Mouse (Mus musculus): ENCODE data around the gene 0610040J01Rik.
A peak's percentile ranks its signal among the peaks of the same experiment; 100 is the strongest.

Gene 0610040J01Rik

DNA sequence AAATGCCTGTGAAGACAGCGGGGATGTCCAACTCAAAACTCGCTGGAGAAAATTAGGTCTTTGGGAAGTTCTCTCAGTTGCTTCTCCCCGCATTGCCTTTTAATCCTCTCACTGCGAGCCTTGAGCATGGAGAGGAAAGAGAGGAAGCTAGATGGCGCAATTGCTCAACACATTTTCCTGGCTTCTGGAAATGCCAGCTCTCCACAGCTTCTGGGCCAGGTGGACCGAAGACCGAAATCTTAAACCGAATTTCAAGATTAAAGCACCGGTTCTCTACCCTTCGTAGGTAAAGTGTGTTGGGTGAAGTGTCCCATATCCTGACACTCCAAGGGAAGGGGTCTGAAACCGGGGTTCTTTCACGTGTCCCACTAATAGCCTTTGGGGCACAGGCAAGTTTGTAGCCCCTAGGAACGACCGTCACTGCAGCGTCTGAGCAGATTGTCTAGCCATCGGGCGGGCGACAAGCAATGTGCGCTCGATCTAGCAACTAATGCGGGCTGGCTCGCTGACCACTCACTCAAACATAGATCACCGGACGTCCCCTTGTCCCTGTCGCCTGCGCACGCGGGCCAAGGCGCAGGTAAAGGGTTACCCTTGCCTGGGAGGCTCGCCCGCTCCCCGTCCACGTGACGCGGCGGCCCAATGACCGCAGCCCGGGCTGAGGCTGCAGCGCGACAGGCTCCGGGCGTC lies at the start of gene 0610040J01Rik:
Gene 0610040J01Rik, plus strand, starts transcription at position 545 of the 690 bp plus-strand sequence.
- peak; percentile 56 for ATAC-seq (ENCODE audit: insufficient number of reproducible peaks, low FRiP score, low TSS enrichment)

DNA sequence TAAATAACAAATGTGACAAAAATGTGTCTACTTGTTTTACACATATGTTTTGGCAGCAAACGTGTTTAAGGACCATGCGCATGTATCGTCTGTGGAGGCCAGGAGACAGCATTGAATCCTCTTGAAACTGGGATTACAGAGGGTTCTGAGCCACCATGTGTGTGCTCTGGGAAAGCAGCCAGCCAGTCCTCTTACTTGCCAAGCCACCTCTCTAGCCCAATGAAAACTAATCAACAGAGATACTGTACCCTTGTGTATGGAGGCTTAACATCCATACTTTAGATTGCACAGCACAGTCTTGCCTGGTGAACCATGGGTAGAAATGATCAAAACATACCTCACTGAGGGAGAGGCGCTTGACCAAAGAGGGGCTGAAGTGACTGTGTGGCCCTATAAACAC lies 46.3 kb upstream of the 0610040J01Rik start:
- ATAC-seq (ENCODE audit: insufficient number of reproducible peaks, low FRiP score, low TSS enrichment): no peak

DNA sequence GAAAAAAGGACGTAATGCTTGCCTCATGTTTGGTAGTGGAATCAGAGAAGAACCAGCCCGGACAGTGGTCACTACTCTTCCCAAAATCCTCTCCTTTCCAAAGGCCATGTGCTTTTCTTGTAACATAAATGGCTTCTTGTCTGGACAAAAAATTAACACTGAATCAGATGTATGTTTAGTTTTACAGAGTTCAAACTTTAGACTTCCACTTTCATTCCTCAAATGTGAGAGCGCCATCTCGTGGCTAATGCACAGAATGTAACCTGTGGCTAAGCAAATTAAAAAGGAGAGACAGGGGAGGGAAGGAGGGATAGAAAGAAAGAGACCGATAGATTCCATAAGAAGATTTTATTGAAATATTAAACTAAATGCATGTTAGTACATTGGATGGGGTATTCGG lies 45.4 kb upstream of the 0610040J01Rik start:
- ATAC-seq (ENCODE audit: insufficient number of reproducible peaks, low FRiP score, low TSS enrichment): no peak

DNA sequence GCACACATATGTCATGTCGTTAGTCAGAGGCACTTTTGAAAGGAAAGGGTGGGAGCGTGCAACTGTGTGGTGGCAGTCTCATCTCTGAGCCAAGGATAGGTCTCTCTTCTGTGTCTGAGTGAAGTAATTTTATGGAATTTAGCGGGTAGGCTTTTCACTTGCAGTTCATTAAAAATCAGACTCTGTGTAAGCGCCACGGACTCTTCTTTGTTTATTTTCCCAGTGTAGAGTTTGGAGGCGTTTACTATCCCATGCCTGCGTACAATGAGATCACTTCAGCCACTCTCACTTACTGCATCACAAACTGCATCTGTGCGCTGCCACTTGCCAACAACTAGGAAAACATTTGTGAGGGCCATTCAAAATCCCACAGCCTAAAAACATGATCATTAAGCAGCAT lies 44.7 kb upstream of the 0610040J01Rik start:
- ATAC-seq (ENCODE audit: insufficient number of reproducible peaks, low FRiP score, low TSS enrichment): no peak

DNA sequence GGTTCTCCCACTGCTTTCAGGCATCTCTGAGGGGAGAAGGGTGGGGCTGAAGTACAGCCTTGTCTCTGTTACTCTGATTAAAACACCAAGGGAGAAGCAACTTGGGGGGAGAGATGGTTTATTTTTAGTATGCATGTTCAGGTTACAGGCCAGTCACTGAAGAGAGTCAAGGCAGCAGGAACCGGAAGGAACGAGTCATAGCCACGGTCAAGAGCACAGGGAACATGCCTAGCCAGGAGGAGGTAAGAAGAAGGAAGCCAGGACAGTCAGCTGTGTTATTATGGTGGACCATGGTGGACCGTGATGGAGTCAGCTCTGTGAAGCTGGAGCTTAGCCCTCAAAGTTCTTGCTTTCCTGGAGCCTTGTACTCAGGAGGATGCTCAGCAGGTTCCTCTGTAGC lies 43.9 kb upstream of the 0610040J01Rik start:
- no peak for ATAC-seq (ENCODE audit: insufficient number of reproducible peaks, low FRiP score, low TSS enrichment)

DNA sequence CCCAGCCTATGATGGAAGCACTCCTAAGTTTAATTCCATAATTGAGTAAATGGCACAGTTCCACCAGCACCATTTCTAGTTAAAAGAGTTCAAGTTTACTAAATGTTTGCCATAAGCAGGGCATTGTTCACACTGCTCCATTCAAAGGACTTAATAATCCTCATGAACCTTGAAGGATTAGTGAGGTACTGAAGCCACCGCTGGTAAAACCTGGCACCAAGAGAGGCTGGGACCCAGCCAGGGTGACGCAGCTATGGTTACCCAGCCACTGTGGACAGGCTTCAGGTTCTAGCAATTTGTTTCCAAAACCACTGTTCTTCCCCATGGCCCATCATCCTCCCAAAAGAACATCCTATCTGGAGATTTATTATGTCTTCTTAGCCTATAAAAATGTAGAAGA lies 39.2 kb upstream of the 0610040J01Rik start:
- no peak for ATAC-seq (ENCODE audit: insufficient number of reproducible peaks, low FRiP score, low TSS enrichment)

DNA sequence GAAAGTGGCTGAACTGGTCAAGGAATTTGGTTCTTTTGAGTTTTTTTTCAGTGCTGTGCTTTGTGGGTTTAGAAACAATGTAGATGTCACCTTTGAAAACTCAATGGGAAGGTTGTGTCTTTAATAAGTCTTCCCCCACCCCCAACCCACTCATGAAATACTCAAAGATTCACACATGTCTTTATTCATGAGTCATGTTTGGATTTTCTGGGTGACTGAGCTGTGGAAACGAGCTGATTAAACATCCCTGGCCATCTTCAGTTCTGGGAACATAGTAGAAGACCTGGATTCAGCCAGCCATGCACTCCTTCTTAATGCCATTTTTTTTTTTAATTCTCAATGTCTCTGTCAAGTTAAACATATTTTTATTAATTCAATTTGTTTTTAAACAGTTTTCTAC lies 38.6 kb upstream of the 0610040J01Rik start:
- ATAC-seq (ENCODE audit: insufficient number of reproducible peaks, low FRiP score, low TSS enrichment): no peak

DNA sequence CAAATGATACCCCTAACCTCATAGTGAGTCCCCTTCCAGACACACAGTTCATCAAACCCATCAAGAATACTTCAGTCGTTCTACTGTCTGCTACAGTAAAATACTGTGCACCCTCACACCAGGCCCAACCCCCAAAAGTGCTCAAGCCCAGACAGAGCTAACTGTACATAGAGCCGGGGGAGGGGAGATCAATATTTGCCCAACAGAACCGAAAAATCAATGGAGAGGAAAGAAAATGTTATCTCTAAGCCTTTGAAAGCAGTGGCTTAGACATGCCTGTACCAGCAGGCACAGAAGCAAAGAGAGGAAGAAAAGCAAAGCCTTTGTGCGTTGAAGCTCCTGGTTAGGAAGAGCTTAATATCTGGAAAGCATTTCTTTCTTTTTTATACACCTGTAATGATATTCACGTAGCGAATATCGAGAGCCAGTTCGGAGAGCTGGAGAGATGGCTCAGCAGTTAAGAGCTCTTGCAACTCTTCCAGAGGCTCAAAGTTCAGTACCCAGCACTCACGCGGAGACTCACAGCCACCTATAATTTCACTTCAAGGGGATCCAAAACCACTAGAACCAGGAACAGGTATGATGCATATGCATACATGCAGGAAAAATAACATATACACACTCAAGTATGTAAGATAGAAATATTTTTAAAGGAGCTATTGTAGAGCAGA lies 23.9 kb upstream of the 0610040J01Rik start:
- ATAC-seq (ENCODE audit: insufficient number of reproducible peaks, low FRiP score, low TSS enrichment): no peak

DNA sequence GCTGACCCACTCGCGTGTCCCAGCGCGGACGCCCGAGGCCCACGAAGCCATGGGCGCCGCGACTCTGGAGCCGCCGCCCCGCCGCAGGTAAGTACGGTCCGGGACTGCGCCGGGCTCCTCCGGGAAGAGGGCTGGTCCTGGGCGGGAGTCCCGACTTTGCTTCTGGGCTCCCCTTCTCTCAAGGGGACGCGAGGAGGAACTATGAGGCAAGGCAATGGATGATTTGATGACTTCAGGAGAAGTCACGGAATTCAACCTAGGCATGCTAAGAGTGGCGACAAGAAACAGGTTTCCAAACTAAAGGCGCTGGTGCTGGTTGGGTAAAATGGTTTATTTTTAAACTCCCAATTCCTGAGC lies 324 bp downstream of the 0610040J01Rik start:
- no peak; the same call in 1 of the 2 replicates for ATAC-seq (ENCODE audit: insufficient number of reproducible peaks, low FRiP score, low TSS enrichment)

DNA sequence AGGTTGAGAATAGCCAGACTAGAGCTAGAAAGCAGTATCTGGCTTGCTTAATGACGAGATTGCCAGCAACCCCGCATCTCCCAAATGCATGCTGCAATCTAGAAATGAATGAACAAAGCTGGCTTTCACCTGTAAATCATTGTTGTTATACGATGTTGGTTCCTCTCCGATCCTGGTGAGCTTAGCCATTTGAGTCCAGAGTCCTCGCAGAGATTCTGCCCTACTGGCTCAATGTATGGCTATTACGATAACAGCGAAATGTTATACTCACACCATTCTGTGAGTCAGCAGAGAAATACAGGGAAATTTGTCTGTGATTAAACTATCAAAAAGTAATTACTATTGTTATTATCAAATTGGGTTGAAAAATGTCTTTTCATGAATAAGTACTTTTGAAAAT lies 4.5 kb downstream of the 0610040J01Rik start:
- no peak for ATAC-seq (ENCODE audit: insufficient number of reproducible peaks, low FRiP score, low TSS enrichment)

DNA sequence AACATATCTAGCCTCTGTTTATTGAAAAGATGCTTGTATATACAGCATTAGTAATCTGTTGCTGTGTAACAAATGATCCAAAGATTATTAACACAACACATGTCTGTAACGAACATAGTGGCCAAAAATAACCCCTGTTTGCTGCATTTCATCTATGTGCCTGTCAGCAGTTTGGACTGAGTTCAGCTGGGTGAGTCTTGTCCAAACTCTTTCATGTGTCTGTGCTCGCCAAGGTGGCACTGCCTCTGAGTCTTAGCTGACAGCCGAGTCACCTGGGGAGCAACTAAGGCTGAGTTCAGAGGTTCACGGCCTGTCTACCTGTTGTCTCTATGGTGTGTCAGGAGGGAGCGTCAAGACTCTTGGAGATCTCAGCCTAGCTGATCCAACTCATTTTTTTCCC lies 5.1 kb downstream of the 0610040J01Rik start:
- ATAC-seq (ENCODE audit: insufficient number of reproducible peaks, low FRiP score, low TSS enrichment): no peak

DNA sequence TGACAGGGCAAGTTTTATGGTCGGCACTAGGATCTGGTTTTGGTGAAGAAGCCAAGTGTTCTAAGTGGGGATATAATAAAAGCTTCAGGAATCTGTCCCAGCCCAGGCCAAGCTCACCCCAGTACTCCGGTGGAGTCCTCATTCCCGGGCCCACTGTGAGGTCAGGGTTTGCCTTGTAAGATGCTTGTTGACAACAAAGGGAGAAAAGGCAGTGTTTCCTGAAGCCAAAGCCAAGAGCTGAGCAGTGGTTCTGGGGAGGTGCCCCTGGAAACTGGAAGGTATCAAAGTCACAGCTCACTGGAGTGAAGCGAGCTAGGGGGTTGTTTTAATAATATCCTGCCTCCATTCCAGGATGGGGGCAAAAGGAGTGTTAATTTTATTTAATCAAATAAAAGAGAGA lies 6.8 kb downstream of the 0610040J01Rik start:
- no peak for ATAC-seq (ENCODE audit: insufficient number of reproducible peaks, low FRiP score, low TSS enrichment)

DNA sequence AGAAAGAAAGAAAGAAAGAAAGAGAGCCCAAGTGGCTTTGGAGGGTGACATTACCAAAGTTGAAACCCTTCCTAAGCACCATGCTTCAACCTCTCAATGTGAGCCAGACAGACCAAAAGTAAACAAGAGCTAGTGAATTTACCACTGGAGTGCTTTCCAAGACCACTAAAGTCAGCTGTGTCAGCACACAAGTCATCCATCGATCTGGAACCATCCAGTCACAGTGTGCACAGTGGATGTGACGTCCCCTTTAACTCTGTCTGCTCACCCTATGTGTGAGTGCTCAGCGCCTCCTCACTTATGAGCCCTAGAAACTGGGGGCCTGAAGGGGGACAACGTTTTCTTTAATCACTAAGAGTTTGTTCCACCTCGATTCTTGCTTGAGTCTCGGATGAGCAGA lies 7.4 kb downstream of the 0610040J01Rik start:
- no peak for ATAC-seq (ENCODE audit: insufficient number of reproducible peaks, low FRiP score, low TSS enrichment)

DNA sequence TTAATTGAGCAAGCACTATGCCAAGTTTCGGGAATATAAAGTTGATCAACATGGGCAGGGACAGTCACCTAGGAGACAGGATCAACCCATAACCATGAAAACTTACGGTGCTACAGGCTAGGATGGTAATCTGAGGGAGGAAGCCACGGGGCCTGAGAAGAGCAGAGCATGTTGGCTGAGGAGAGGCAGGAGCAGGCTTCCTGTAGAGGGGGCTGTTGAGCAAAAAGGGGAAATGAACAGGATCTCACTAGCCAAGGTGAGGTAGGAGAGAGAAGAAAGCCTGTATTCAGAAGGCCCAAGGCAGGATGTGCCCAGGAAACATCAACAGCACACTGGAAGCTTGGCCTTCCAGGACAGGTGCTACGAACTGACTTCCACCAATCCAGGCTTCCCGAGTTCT lies 9.0 kb downstream of the 0610040J01Rik start:
- no peak for ATAC-seq (ENCODE audit: insufficient number of reproducible peaks, low FRiP score, low TSS enrichment)

DNA sequence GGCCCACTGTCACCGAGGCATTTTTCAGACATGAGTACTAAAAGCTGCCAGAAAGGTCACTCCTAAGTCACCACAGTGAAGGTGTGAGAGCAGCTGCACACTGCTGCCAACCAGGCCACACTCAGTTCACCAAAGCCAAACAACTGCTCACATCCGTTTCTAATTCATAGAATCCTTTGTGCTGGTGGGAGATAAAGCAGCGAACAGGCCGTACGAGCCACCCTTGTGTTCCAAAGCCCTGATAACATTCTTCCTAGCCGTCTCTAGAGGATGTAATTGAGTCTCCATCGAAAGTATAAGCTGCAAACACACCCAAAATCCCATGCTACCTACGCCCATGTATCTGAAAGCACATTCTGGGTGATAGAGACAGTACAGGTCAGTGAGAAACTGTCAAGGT lies 9.7 kb downstream of the 0610040J01Rik start:
- ATAC-seq (ENCODE audit: insufficient number of reproducible peaks, low FRiP score, low TSS enrichment): no peak

DNA sequence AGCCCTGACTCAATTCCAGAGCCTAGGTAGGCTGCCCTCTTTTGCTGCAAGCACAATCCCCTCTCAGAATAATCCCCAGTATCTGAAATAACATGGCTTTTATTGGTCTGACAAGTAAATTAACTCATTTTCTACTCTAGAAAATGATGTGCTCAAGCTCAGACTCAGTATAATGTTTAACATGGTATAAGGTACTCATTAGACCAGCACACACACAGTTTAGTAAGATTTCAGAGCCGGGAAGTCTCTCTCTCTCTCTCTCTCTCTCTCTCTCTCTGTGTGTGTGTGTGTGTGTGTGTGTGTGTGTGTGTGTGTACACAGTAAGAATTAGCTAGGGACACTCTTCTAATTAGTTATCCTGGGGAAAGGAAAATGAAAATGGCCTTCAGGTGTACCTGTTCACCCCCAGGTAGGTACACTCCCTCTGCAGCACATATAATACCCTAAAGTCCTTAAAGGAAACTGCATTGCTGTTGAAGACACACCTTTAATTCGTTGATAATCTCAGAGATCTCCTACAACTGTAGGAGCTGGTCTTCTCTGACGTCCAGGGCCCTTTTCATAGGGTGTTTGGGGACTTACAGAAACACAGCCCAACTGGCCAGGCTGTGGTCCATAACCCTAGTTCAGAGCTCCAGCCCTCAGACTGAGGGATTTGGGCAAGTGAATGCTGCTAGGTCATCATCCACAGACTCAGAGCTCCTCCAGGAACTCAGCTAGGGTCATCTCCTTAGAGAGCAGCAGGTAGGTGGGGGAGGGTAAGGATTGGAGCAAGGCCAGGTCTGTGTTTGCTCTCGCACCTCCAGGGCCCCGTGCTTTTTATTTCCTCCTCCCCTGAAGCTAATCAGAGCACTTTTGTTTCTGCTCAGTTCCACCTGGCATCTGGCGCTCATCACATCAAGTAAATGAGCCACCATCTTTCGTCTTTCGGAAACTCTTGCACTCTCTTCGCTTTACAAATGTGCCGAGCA lies 11.5 kb downstream of the 0610040J01Rik start:
- no peak for ATAC-seq (ENCODE audit: insufficient number of reproducible peaks, low FRiP score, low TSS enrichment)

DNA sequence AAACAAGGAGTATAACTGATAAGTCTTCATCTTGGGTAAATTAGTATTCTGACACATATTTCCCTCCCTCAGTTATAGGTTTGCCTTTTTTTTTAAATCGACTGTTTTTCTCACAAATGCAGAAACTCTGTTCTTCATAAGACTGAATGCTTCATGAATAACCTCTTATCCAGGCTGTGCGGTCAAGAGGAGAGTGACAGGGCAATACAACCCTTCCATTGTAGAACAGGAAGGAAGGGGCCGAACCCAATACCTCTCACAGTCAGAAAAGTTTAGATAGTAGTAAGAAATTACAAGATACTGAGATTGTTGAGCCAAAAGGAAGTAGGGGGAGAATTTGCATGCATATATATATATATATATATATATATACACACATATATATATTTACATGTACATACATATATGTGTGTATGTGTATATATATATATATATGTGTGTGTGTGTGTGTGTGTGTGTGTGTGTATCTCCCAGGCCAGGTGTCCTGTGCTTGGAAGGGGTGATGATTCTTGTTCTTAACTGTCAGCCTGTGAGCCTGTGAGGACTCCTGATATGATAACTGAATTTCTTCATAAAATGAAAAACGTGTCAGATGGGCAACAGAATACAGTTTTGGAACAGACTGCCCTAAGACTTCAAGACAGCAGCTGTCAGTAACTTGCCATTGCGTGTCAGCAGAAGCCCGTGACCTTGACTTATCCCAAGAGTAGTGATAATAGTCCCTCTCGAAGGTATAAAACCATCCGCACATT lies 12.6 kb downstream of the 0610040J01Rik start:
- no peak for ATAC-seq (ENCODE audit: insufficient number of reproducible peaks, low FRiP score, low TSS enrichment)

DNA sequence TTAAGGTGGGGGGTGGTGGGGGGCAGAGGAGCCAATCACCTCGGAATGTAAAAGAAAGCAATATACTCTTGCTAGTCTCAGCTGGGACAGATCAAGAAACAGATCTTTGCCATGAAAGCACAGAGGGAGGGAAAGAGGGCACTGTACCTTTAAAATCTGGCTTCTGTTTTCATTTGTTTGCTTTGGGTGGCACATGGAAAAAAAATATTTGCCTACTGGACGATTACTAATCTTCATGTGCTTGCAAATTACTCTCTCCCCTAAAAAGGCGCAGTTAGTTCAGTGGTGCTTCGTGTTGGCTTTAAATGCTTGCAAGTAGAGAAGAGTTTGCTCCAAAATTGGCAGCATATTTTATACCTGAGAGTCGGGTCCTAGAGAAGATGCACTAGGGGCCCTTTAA lies 13.7 kb downstream of the 0610040J01Rik start:
- no peak for ATAC-seq (ENCODE audit: insufficient number of reproducible peaks, low FRiP score, low TSS enrichment)

DNA sequence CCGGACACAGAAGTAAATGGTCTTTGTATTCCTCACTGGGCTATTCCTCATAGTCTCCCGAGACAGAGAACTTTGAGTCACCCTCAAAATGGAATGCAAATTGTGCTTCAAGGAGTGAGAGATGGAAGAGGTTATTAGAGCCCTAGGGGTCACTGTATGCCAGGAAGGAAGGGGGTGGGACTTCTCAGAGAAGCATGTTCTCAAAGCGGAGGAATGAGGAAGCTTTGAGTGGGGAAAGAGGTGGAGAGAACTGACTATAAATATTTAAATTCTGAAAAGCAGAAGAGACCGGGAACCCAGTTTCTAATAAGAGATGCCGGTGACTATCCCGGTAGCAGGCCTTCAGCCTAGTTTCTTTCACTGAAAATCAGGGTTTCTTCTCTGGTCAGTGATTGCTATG lies 14.8 kb downstream of the 0610040J01Rik start:
- no peak for ATAC-seq (ENCODE audit: insufficient number of reproducible peaks, low FRiP score, low TSS enrichment)

DNA sequence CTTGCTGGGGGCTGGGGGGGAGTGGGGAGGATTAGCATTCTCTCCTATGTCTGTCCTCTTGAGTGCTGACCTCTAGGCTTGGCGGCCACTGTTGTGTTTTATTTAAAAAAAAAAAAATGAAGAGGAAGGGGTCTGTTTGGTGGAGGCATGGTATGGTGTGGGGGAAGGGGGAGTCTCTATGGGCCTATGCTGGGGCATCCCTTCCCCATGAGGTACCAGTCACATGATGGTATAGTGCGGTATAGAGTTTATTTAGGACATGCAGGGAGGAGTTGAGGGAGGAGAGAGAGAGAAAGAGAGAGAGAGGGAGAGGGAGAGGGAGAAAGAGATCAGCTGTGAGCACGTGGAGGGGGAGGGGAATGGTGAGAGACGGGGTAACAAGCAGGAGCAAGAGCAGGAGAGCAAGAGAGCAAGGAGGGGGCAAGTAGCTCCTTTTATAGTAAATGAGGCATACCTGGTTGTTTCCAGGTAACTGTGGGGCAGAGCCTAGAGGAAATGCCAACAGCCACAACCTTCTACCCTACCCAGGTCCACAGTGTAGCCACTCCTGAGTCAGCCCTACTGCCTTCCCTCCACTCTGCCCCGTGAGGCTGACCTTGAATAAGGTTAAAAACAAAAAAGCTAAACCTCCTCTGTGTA lies 15.4 kb downstream of the 0610040J01Rik start:
- ATAC-seq (ENCODE audit: insufficient number of reproducible peaks, low FRiP score, low TSS enrichment): no peak

All from cerebellum, adult (tissue).